Mouse (Mus musculus) liver, adult 2 months (tissue): ENCODE measurements around the gene Gabrb3. TPM values are rescaled to one million over a fixed set of nuclear protein-coding genes. Genes with fewer than 3 reads are reported as not detected.

Experiments used
- DNase-seq: peaks from one replicate; pipeline ENCODE4 v3.0.0-alpha.2; 2011; ENCODE audit warnings: low read depth, low spot score; ENCODE audit errors: extremely low read depth
- H3K27ac ChIP-seq: fragments of 200-500 bp; replicated peaks from 2 replicates; pipeline ENCODE4 v1.5.1; 2012; ENCODE audit warnings: low read depth, mild to moderate bottlenecking, control low read depth, inconsistent platforms, low read length; ENCODE audit not compliant: insufficient read depth
- H3K27me3 ChIP-seq: fragments of 200-500 bp; 2 replicates; pipeline ENCODE4 v1.6.1; 2012; ENCODE audit warnings: mild to moderate bottlenecking, moderate library complexity, low read length, inconsistent platforms; ENCODE audit not compliant: control insufficient read depth, insufficient read depth
- H3K36me3 ChIP-seq: fragments of 200-500 bp; 2 replicates; pipeline ENCODE4 v1.6.1; 2012; ENCODE audit warnings: low read length, inconsistent platforms; ENCODE audit not compliant: control insufficient read depth, insufficient read depth
- H3K4me1 ChIP-seq: fragments of 200-500 bp; 2 replicates; pipeline ENCODE4 v1.6.1; 2011; ENCODE audit warnings: low read length; ENCODE audit not compliant: control insufficient read depth, insufficient read depth
- H3K4me3 ChIP-seq: fragments of 200-500 bp; 2 replicates; pipeline ENCODE4 v1.5.1; 2011; ENCODE audit warnings: low read depth, mild to moderate bottlenecking, control low read depth, low read length, moderate library complexity; ENCODE audit not compliant: insufficient read depth
- H3K79me2 ChIP-seq: fragments of 200-500 bp; 2 replicates; pipeline ENCODE4 v1.6.1; 2012; ENCODE audit warnings: inconsistent platforms, mild to moderate bottlenecking, low read length, moderate library complexity; ENCODE audit not compliant: control insufficient read depth, insufficient read depth
- H3K9ac ChIP-seq: fragments of 200-500 bp; 2 replicates; pipeline ENCODE4 v1.6.1; 2012; ENCODE audit warnings: low read depth, mild to moderate bottlenecking, control low read depth, inconsistent platforms, low read length
- CTCF ChIP-seq: fragments of 200-500 bp; IDR thresholded peaks from 2 replicates; pipeline ENCODE4 v1.5.1; 2011; ENCODE audit warnings: low read depth, low read length, control low read depth
- POLR2A ChIP-seq: fragments of 200-500 bp; IDR thresholded peaks from 2 replicates; pipeline ENCODE4 v1.6.1; 2011; ENCODE audit warnings: low read length, control low read depth; ENCODE audit not compliant: insufficient read depth; ENCODE audit errors: extremely low read depth
- WGBS: fragments of 180-500 bp; shearing (Covaris S2); methylation state at CpG from one replicate; pipeline ENCODE4 v1.1.7; 2018; 5-methylcytosine and 5-hydroxymethylcytosine counted together
- polyA plus RNA-seq: library from polyadenylated mRNA; depleted of rRNA; stranded (reverse); fragments of >200 nt; gene quantifications from 2 replicates; pipeline ENCODE4 v1.2.3, GENCODE M21; 2012
- total RNA-seq: library from RNA; depleted of rRNA; stranded (reverse); fragments of >200 nt; gene quantifications from 2 replicates; pipeline ENCODE4 v1.2.3, GENCODE M21; 2014

Gabrb3 gene
- total and polyA plus RNA-seq, 2 experiments: 0.28 to 0.55 TPM

GRCm38 (mm10) chr7:57473811-57474525, 54.5 kb downstream of the Gabrb3 start:
- Histone ChIP-seq H3K9ac (no peak overlapping the region), H3K79me2 (no peaks in the 10 kb centered on the region), H3K4me1 (no peaks in the 10 kb centered on the region), H3K36me3 (no peaks in the 10 kb centered on the region), H3K27me3 (no peaks in the 10 kb centered on the region; the same call in 1 of the 2 replicates), H3K27ac (no peak overlapping the region), H3K4me3 (no peak overlapping the region)
- WGBS: 60% methylated on average over 4 of the region's 4 CpGs
- DNase-seq: peak; percentile 8
- no peak for TF ChIP-seq CTCF
- TF ChIP-seq POLR2A: no peak

GRCm38 (mm10) chr7:57482896-57483295, 63.4 kb downstream of the Gabrb3 start:
- peak; percentile 17 for DNase-seq
- no peaks in the 10 kb centered on the region for H3K27me3 ChIP-seq
- no peak overlapping the region for H3K9ac ChIP-seq
- no peak overlapping the region for H3K27ac ChIP-seq
- no peak overlapping the region for H3K4me3 ChIP-seq
- H3K36me3 ChIP-seq: no peaks in the 10 kb centered on the region
- H3K79me2 ChIP-seq: no peaks in the 10 kb centered on the region
- TF ChIP-seq POLR2A (no peak), CTCF (no peak)
- no peaks in the 10 kb centered on the region for H3K4me1 ChIP-seq

DNA sequence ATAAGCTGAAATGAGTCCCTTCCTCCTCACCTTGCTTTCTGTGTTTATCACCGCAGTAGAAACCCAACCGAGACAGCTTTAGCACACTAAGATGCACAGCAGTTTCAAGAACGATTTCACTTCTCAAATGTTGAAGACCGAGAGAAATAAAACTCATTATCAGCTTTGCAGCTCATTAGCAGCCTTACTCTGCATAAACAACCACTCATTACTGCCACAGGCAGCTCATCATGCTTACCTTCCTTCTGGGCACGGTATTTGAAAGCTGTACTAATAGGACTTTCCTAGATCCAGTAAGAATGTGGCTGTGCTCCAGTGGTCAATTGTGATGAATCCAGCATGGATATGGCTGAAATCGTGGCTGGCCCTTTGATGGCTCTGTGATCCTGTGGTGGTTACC, 67.4 kb downstream of the Gabrb3 start:
- Histone ChIP-seq H3K36me3 (no peaks in the 10 kb centered on the region), H3K9ac (no peak overlapping the region), H3K4me1 (no peaks in the 10 kb centered on the region), H3K79me2 (no peaks in the 10 kb centered on the region), H3K27ac (no peak overlapping the region), H3K4me3 (no peak overlapping the region), H3K27me3 (no peaks in the 10 kb centered on the region)
- TF ChIP-seq POLR2A (no peak), CTCF (no peak)
- no peak for DNase-seq
- WGBS: 75% methylated on average over 6 of the region's 6 CpGs

DNA sequence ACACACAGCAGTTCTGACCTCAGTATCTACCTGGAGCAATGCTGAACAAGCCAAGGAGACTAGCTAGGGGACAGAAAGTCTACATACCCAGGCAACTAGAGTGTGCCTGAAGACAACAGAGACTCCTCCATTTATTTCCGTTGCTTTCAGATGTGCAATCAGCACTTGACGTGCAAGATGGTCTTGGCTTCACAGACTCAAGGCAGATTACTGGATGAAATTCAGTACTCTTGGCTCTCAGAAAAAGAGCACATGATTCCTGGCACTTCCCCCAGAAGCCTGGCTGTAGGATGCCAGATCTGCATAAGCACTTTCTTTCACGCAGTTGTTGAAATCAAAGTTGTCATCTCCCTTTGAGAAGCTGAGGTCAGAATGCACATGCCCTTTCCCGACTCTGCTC, 72.3 kb downstream of the Gabrb3 start:
- Histone ChIP-seq H3K79me2 (no peaks in the 10 kb centered on the region), H3K27ac (no peak overlapping the region), H3K36me3 (no peaks in the 10 kb centered on the region), H3K27me3 (no peaks in the 10 kb centered on the region), H3K4me1 (no peaks in the 10 kb centered on the region), H3K4me3 (no peak overlapping the region), H3K9ac (no peak overlapping the region)
- no peak for DNase-seq
- no peak for TF ChIP-seq POLR2A
- no peak for TF ChIP-seq CTCF
- 63% methylated on average over 4 of the region's 4 CpGs for WGBS

- TF ChIP-seq POLR2A (no peak), CTCF (no peak)
- H3K27me3 ChIP-seq: no peaks in the 10 kb centered on the region
- H3K27ac ChIP-seq: no peak overlapping the region
- no peak overlapping the region for H3K9ac ChIP-seq
- WGBS: 60% methylated on average over 4 of the region's 4 CpGs
- DNase-seq: no peak
- no peaks in the 10 kb centered on the region for H3K4me1 ChIP-seq
- no peak overlapping the region for H3K4me3 ChIP-seq
- H3K36me3 ChIP-seq: no peaks in the 10 kb centered on the region
- H3K79me2 ChIP-seq: no peaks in the 10 kb centered on the region
Observed at GRCm38 (mm10) chr7:57502809-57503208, 83.3 kb downstream of the Gabrb3 start.

GRCm38 (mm10) chr7:57508860-57509632, 89.6 kb downstream of the Gabrb3 start:
- H3K79me2 ChIP-seq: no peaks in the 10 kb centered on the region
- H3K4me1 ChIP-seq: no peaks in the 10 kb centered on the region
- no peak for DNase-seq
- no peak overlapping the region for H3K9ac ChIP-seq
- no peak for TF ChIP-seq POLR2A
- TF ChIP-seq CTCF: no peak
- H3K36me3 ChIP-seq: no peaks in the 10 kb centered on the region
- H3K27ac ChIP-seq: no peak overlapping the region
- no peak overlapping the region for H3K4me3 ChIP-seq
- peaks cover 6% of the 10 kb centered on the region; the same call in 1 of the 2 replicates for H3K27me3 ChIP-seq
- WGBS: 4% methylated on average over 68 of the region's 72 CpGs
